Mouse (Mus musculus) CH12.LX (cell line): ENCODE measurements around the gene Klk15.

Source experiments
- MXI1 ChIP-seq: IDR thresholded peaks from 2 replicates; pipeline ENCODE4 v1.6.1; 2011; ENCODE audit warnings: mild to moderate bottlenecking, low read depth, low read length, improper control_type of control experiment
- TCF12 ChIP-seq: IDR thresholded peaks from 2 replicates; pipeline ENCODE4 v1.6.1; 2014; ENCODE audit warnings: low read depth, mild to moderate bottlenecking, inconsistent platforms, low read length, improper control_type of control experiment

- TF ChIP-seq TCF12 (no peak), MXI1 (no peak)
These were observed 12.5 kb upstream of the Klk15 start for GRCm38 (mm10) chr7:43921087-43921486.
